Mouse (Mus musculus): ENCODE measurements around the gene Scgn. TPM values are rescaled to one million over a fixed set of nuclear protein-coding genes. Genes with fewer than 3 reads are reported as not detected.

Gene Scgn
- polyA plus RNA-seq (2016; fragmentation: Nextera tagmentation; extraction: Ambion mirVana) = 0.37 and 0.38 TPM in 2 replicates

- peak within 1 kb of the TSS; percentile 62 for H3K4me2 ChIP-seq (replicated peaks)
- under 1% methylated on average over 20 of the region's 20 CpGs for WGBS
- peaks cover 14% of the 10 kb centered on the region for H3K4me1 ChIP-seq
- H3K27me3 ChIP-seq = peaks cover 28% of the 10 kb centered on the region
- H3K36me3 ChIP-seq = no peaks in the 10 kb centered on the region
- H3K27ac ChIP-seq (replicated peaks) = no peak within 1 kb of the TSS
- H3K9ac ChIP-seq (replicated peaks) = no peak within 1 kb of the TSS
- H3K9me3 ChIP-seq = no peaks in the 10 kb centered on the region
- ATAC-seq (ENCODE audit: low FRiP score, low read depth) = 0 out of 2 replicates have a peak, but pooled peaks have one; percentile 34
- H3K4me3 ChIP-seq = peak within 1 kb of the TSS; percentile 31
These were observed at the start of gene Scgn for GRCm38 (mm10) chr13:23990928-23991327. Scgn (minus strand) TSS chr13:23991214.

- Histone ChIP-seq H3K4me3 (no peak overlapping the region), H3K4me1 (peaks cover under 1% of the 10 kb centered on the region), H3K9me3 (no peaks in the 10 kb centered on the region), H3K27ac (replicated peaks) (no peak overlapping the region), H3K4me2 (replicated peaks) (no peak overlapping the region), H3K9ac (replicated peaks) (no peak overlapping the region), H3K36me3 (no peaks in the 10 kb centered on the region), H3K27me3 (no peaks in the 10 kb centered on the region)
- ATAC-seq (ENCODE audit: low FRiP score, low read depth) = no peak
- 71% methylated on average over 7 of the region's 7 CpGs for WGBS
These were observed 49.2 kb upstream of the Scgn start for GRCm38 (mm10) chr13:24040221-24040620.

DNA sequence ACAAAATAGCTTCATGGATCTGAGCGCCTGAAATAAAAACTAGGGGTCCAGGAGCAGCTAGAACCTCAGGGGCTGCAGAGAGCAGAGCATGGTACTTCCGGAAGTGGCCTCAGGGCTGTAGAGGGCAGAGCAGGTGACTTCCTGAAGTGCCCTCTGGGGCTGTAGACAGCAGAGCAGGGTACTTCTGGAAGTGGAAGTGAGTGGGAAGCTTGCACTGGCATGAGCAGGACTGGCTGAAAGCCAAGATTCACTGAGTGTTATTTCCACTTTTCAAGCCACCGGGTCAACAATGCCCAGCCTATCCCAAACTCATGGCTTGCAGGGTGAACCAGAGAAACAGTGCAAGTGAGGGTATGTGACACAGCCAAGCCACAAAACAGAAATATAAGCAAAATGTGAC lies 46.5 kb upstream of the Scgn start:
- H3K27ac ChIP-seq (replicated peaks) = no peak overlapping the region
- H3K27me3 ChIP-seq = no peaks in the 10 kb centered on the region
- no peak overlapping the region for H3K4me3 ChIP-seq
- no peak for ATAC-seq (ENCODE audit: low FRiP score, low read depth)
- no peaks in the 10 kb centered on the region for H3K9me3 ChIP-seq
- H3K9ac ChIP-seq (replicated peaks) = no peak overlapping the region
- H3K4me1 ChIP-seq = no peaks in the 10 kb centered on the region
- 85% methylated on average over 3 of the region's 3 CpGs for WGBS
- no peak overlapping the region for H3K4me2 ChIP-seq (replicated peaks)
- no peaks in the 10 kb centered on the region for H3K36me3 ChIP-seq

DNA sequence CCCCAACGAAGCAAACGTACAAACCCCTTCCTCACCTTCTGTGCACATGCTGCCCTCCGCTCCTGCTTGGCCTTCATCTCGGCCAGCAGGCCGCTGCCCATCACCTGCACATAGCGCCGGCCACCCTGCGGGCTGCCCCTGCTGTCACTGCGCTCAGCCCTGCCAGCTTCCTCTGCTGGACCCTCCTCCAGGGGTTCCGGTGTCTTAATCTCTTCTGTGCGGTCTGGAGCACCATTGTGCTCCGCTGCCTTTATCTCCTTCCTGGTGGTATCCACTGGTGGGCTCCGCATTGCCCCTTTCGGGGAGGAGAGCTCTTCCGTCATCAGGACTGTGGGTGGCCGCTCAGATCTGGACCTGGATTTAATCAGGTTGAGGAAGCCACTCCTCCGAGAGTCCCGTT lies 45.1 kb upstream of the Scgn start:
- Histone ChIP-seq H3K4me3 (no peak overlapping the region), H3K4me2 (replicated peaks) (no peak overlapping the region), H3K27me3 (no peaks in the 10 kb centered on the region), H3K4me1 (no peaks in the 10 kb centered on the region), H3K9me3 (no peaks in the 10 kb centered on the region), H3K36me3 (no peaks in the 10 kb centered on the region), H3K27ac (replicated peaks) (no peak overlapping the region), H3K9ac (replicated peaks) (no peak overlapping the region)
- 60% methylated on average over 18 of the region's 18 CpGs for WGBS
- no peak for ATAC-seq (ENCODE audit: low FRiP score, low read depth)

DNA sequence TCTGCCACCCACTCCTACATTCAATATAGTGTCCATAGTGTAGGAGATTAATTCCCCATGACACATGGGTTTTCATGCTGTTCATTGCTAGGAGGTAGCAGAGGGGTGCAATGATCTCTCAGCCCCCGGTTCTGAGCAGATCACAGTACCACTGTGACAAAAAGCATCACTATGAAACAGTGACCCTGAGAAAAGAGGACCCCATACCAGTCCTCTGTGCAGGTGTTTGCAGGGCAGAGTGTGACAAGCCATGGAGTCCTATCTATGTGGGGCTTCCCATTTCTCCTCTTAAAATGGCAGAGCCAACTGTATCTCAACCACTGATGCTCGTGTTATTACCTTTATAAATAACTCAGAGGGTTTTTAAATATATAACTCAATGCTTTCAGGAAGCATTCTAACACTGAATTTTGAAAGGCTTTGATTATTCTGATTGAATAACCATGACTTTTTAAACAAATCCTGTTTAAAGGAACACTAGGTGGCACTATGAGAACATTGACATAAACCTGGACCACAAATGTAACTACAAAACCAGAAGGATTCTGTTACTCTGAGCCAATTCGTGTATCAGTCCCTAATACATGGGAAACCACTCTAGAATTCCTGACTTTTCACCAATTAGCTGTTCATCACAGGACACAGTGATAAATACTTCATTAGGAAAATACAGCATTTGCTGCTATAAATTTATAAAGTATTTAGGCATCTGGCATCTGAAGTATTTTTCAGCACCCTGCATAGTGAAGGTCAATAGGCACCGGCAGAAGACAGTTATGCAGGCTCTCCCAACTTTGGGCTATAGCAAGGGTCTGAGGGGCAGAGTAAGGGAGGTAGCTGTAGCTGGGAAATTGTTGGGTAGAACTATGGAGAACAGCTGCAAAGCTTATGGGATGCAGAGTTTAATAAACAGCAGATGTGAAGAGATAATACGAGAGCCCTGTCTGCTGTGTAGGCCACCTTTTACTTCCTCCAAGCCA lies 36.5 kb upstream of the Scgn start:
- no peak for ATAC-seq (ENCODE audit: low FRiP score, low read depth)
- Histone ChIP-seq H3K27me3 (no peaks in the 10 kb centered on the region), H3K4me1 (no peaks in the 10 kb centered on the region), H3K36me3 (no peaks in the 10 kb centered on the region), H3K9ac (replicated peaks) (no peak overlapping the region), H3K4me2 (replicated peaks) (no peak overlapping the region), H3K9me3 (no peaks in the 10 kb centered on the region), H3K4me3 (no peak overlapping the region), H3K27ac (replicated peaks) (no peak overlapping the region)
- WGBS = 75% methylated on average over 5 of the region's 5 CpGs

DNA sequence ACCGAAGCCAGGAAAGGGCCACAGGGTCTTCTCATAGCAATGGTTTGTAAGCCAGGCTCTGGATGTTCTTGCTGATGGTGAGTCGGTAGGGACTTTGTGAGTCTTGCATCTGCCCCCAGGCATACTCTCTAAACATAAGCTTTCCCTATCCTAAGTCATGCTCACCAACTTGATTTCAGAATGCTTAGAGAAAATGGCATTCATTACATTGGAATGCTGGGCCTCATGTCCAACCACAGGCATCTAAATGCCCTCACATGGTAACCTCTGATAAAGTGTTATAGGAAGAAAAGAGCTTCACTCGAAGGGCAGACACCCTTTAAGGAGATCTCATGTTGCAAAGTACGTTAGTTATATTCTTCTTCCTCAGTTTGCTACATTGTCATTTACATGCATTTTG lies 27.5 kb upstream of the Scgn start:
- no peak overlapping the region for H3K4me2 ChIP-seq (replicated peaks)

GRCm38 (mm10) chr13:24005528-24005927 lies 14.5 kb upstream of the Scgn start:
- H3K4me2 ChIP-seq (replicated peaks) = no peak overlapping the region
- 82% methylated on average over 2 of the region's 2 CpGs for WGBS
- no peaks in the 10 kb centered on the region for H3K36me3 ChIP-seq
- no peaks in the 10 kb centered on the region for H3K4me1 ChIP-seq
- H3K27me3 ChIP-seq = no peaks in the 10 kb centered on the region
- no peak for ATAC-seq (ENCODE audit: low FRiP score, low read depth)
- no peak overlapping the region for H3K9ac ChIP-seq (replicated peaks)
- no peaks in the 10 kb centered on the region for H3K9me3 ChIP-seq
- no peak overlapping the region for H3K4me3 ChIP-seq
- H3K27ac ChIP-seq (replicated peaks) = no peak overlapping the region

More for the DNA sequence above, 27.5 kb upstream of the Scgn start:
- no peaks in the 10 kb centered on the region for H3K27me3 ChIP-seq
- ATAC-seq (ENCODE audit: low FRiP score, low read depth) = no peak
- H3K36me3 ChIP-seq = no peaks in the 10 kb centered on the region
- H3K9ac ChIP-seq (replicated peaks) = no peak overlapping the region
- no peak overlapping the region for H3K27ac ChIP-seq (replicated peaks)
- H3K4me3 ChIP-seq = no peak overlapping the region
- 85% methylated on average over 4 of the region's 4 CpGs for WGBS
- no peaks in the 10 kb centered on the region for H3K4me1 ChIP-seq
- H3K9me3 ChIP-seq = no peaks in the 10 kb centered on the region

DNA sequence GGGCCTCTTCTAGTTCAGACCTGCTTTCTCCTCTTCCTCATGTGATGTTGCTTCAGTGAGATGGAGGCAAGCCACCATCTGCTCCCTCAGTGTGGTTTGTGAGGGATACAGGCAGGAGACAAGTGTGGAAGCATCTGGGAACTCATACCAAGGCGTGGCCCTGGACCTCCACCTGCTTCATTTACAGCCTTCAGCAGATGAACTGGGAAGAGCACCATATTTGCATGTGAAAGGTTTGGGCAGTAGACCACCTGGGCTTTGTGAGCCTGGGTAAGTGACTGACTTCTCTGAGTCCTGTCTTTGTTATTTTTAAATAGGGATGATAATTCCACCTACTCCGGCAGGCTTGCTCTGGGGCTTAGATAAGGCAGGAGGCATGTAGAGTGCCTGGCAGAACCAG lies 10.8 kb upstream of the Scgn start:
- no peak overlapping the region for H3K27ac ChIP-seq (replicated peaks)
- H3K27me3 ChIP-seq = no peaks in the 10 kb centered on the region
- no peaks in the 10 kb centered on the region for H3K9me3 ChIP-seq
- WGBS = 69% methylated on average over 2 of the region's 2 CpGs
- no peaks in the 10 kb centered on the region for H3K36me3 ChIP-seq
- H3K4me2 ChIP-seq (replicated peaks) = no peak overlapping the region
- no peak for ATAC-seq (ENCODE audit: low FRiP score, low read depth)
- no peaks in the 10 kb centered on the region for H3K4me1 ChIP-seq
- no peak overlapping the region for H3K9ac ChIP-seq (replicated peaks)
- H3K4me3 ChIP-seq = no peak overlapping the region

GRCm38 (mm10) chr13:24001081-24001480 lies 10.1 kb upstream of the Scgn start:
- Histone ChIP-seq H3K4me1 (no peaks in the 10 kb centered on the region), H3K9ac (replicated peaks) (no peak overlapping the region), H3K4me2 (replicated peaks) (no peak overlapping the region), H3K27me3 (no peaks in the 10 kb centered on the region), H3K36me3 (no peaks in the 10 kb centered on the region), H3K27ac (replicated peaks) (no peak overlapping the region), H3K4me3 (no peak overlapping the region), H3K9me3 (no peaks in the 10 kb centered on the region)
- no peak for ATAC-seq (ENCODE audit: low FRiP score, low read depth)
- 82% methylated on average over 2 of the region's 2 CpGs for WGBS

DNA sequence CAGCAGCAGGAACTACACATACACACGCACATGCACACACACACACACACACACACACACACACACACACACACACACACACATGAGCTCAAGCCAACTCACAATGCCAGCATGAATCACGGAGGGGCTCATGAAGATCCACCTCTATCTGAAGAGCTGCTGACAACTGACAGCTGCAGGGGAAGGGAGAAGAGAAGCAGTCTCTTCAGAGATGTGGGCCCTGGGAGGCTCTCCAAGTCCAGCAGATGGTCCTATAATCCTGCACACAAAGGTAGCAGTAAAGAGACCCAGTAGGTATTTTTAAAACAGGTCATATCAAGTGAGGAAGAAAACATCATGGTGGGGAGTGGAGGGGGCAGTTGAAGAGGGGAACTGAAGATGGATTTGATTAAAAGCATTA lies 7.8 kb upstream of the Scgn start:
- ATAC-seq (ENCODE audit: low FRiP score, low read depth) = no peak
- Histone ChIP-seq H3K9me3 (no peaks in the 10 kb centered on the region), H3K9ac (replicated peaks) (no peak overlapping the region), H3K27me3 (peaks cover 4% of the 10 kb centered on the region), H3K4me3 (no peak overlapping the region), H3K36me3 (no peaks in the 10 kb centered on the region), H3K4me1 (peaks cover 4% of the 10 kb centered on the region; the same call in 1 of the 2 replicates), H3K4me2 (replicated peaks) (no peak overlapping the region), H3K27ac (replicated peaks) (no peak overlapping the region)
- 84% methylated on average over 2 of the region's 2 CpGs for whole genome bisulfite sequencing

- H3K4me2 ChIP-seq (replicated peaks) = no peak overlapping the region
- H3K9ac ChIP-seq (replicated peaks) = no peak overlapping the region
- ATAC-seq (ENCODE audit: low FRiP score, low read depth) = no peak
- H3K27me3 ChIP-seq = peaks cover 28% of the 10 kb centered on the region
- no peak overlapping the region for H3K27ac ChIP-seq (replicated peaks)
- H3K9me3 ChIP-seq = no peaks in the 10 kb centered on the region
- no peak overlapping the region for H3K4me3 ChIP-seq
- H3K36me3 ChIP-seq = no peaks in the 10 kb centered on the region
- H3K4me1 ChIP-seq = peaks cover 14% of the 10 kb centered on the region
- 77% methylated on average over 3 of the region's 3 CpGs for WGBS
These were observed 3.7 kb upstream of the Scgn start for GRCm38 (mm10) chr13:23994756-23995155.

GRCm38 (mm10) chr13:23994024-23994423 lies 3.0 kb upstream of the Scgn start:
- Histone ChIP-seq H3K4me1 (peaks cover 14% of the 10 kb centered on the region), H3K9me3 (no peaks in the 10 kb centered on the region), H3K27me3 (peaks cover 28% of the 10 kb centered on the region), H3K36me3 (no peaks in the 10 kb centered on the region), H3K4me3 (no peak overlapping the region), H3K4me2 (replicated peaks) (no peak overlapping the region), H3K9ac (replicated peaks) (no peak overlapping the region), H3K27ac (replicated peaks) (no peak overlapping the region)
- 22% methylated on average over 9 of the region's 9 CpGs for WGBS
- ATAC-seq (ENCODE audit: low FRiP score, low read depth) = no peak
